Mouse (Mus musculus) erythroblast, adult 5-6 weeks (primary cell): ENCODE measurements around the gene Trib2. TPM values are rescaled to one million over a fixed set of nuclear protein-coding genes. Genes with fewer than 3 reads are reported as not detected.

Source experiments
- ATAC-seq: replicated peaks from 2 replicates; pipeline ENCODE4 v1.8.0; 2016; ENCODE audit warnings: moderate number of reproducible peaks, mild to moderate bottlenecking, moderate TSS enrichment, inconsistent platforms; ENCODE audit not compliant: poor library complexity, low FRiP score, severe bottlenecking
- total RNA-seq, 2 experiments: library from RNA; stranded (forward) in 1 of 2; stranded (reverse) in 1 of 2; fragments of 150-400 nt in 1 of 2; fragments of 200-764, 138-1000 nt in 1 of 2; gene quantifications; 2 replicates each; pipeline versions ENCODE4 v1.2.3 to v1.2.4; 2015 to 2017; ENCODE audit warnings: low replicate concordance in 2 of 2

Trib2 gene
- total RNA-seq, 2 experiments from 2014 or later, result 1.6 to 1.7 TPM

- ATAC-seq, result no peak
These were observed 39.7 kb downstream of the Trib2 start for GRCm38 (mm10) chr12:15777047-15777446.

DNA sequence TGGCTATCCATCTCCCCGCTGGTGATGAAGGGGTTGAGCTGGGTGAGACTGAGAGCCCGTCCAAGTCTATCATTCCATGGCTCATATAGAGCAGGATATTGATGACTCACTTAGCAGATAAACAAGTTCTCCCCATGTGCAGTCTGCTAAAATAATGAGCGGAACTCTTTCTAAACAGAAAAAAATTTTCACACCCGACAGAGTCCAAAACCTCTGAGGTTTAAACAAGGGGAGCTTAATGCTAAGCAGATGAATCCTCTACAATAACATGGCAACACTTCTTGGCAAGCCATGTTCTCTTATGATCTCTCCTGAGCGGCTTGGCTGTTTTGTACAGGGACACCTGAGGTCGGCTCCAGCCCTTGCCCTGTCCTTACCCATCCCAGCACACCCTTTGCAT lies 45.0 kb downstream of the Trib2 start:
- no peak for ATAC-seq

DNA sequence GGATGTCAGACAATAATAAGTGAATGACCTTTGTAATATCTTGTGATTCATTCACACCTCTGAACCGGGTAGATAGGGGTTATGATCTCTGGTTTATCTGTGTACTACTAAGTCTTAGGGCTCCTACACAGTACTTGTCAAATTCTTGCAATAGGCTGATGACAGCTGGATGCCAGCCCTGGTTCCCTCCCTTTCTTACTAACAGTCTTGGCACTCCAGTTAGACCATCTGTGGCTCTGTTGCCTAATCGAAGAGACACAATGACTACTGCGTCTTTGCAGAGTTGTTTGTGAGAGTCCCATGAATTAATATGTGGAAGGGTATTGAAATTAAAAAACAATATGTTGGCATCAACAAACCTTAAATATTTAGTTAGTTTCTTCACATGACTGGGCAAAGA lies 48.2 kb downstream of the Trib2 start:
- no peak for ATAC-seq

DNA sequence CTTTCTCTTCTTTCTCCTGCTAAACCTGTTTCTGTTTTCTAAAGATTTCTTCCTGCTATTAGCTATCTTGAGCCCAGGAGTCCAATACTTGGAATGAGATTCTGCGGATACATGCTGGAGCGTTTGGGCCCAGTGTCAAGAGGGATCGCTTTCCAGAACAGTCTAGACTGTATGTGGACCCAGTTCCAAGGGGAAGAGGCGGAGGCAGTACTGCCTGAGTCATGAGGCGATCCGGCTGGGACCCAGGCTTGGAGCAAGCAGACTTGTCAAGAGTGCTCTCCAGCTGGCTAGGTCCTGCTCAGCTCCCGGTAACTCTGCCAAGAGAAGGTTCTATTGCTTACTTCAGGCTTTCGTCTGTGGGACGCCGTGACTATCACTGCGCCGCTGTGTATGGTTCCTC lies 50.7 kb downstream of the Trib2 start:
- ATAC-seq, result no peak

GRCm38 (mm10) chr12:15765238-15765637 lies 51.5 kb downstream of the Trib2 start:
- ATAC-seq, result no peak

- no peak for ATAC-seq
These were observed 55.1 kb downstream of the Trib2 start for GRCm38 (mm10) chr12:15761453-15762116.

- no peak for ATAC-seq
These were observed 56.0 kb downstream of the Trib2 start for GRCm38 (mm10) chr12:15760684-15761083.

GRCm38 (mm10) chr12:15758866-15759265 lies 57.9 kb downstream of the Trib2 start:
- ATAC-seq, result no peak

GRCm38 (mm10) chr12:15757351-15757750 lies 59.4 kb downstream of the Trib2 start:
- no peak for ATAC-seq

DNA sequence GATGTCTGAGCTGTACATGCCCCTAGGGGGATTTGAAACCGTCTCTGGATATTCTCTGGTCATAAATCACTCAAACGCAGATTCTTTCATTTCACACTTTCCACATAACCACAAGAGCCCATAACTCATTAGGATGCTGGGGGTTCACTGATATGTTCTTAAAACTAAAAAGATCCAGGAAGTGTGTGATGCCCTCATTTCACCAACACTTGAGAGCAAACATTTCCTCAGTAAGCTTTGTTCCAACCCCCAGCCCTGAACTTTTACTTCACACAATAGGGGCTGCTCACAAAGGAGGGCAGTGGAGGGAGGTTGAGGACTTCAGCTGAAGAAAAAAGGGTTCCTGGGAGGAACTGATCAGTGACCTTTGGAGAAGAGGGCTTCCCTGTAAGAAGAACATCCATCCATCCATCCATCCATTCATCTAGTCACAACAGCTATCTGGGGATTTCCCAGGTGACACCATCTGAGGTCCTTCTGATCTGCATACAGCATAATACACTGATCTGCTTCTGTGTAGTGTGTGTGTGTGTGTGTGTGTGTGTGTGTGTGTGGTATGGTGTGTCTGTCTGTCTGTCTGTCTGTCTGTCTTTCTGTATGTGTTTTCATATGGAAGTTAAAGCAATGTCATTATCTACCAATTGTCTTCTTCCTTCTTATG lies 61.6 kb downstream of the Trib2 start:
- ATAC-seq, result no peak

- no peak for ATAC-seq
These were observed 62.1 kb downstream of the Trib2 start for GRCm38 (mm10) chr12:15754602-15755001.

- ATAC-seq, result no peak
These were observed 67.0 kb downstream of the Trib2 start for GRCm38 (mm10) chr12:15749646-15750195.

- ATAC-seq, result no peak
These were observed 71.0 kb downstream of the Trib2 start for GRCm38 (mm10) chr12:15745752-15746151.
